Mouse (Mus musculus): ENCODE data around the gene Ttc39a.

Gene Ttc39a

GRCm38 (mm10) chr4:109420138-109420795 lies 13.8 kb downstream of the Ttc39a start:
- no peak for DNase-seq (ENCODE audit: low read depth, low spot score)

GRCm38 (mm10) chr4:109421608-109422007 lies 15.2 kb downstream of the Ttc39a start:
- no peak for DNase-seq (ENCODE audit: low read depth, low spot score)

- DNase-seq (ENCODE audit: low read depth, low spot score) = no peak
Observed at GRCm38 (mm10) chr4:109422436-109422835, 16.0 kb downstream of the Ttc39a start.

- DNase-seq (ENCODE audit: low read depth, low spot score) = no peak
Observed at GRCm38 (mm10) chr4:109423438-109423837, 17.0 kb downstream of the Ttc39a start.

GRCm38 (mm10) chr4:109427058-109427457 lies 20.6 kb downstream of the Ttc39a start:
- DNase-seq (ENCODE audit: low read depth, low spot score) = no peak

- no peak for DNase-seq (ENCODE audit: low read depth, low spot score)
Observed at GRCm38 (mm10) chr4:109430250-109430649, 23.8 kb downstream of the Ttc39a start.

- peak; percentile 34 for DNase-seq (ENCODE audit: low read depth, low spot score)
Observed at GRCm38 (mm10) chr4:109430854-109431253, 24.4 kb downstream of the Ttc39a start.

- DNase-seq (ENCODE audit: low read depth, low spot score) = no peak
Observed at GRCm38 (mm10) chr4:109432668-109433375, 26.4 kb downstream of the Ttc39a start.

- DNase-seq (ENCODE audit: low read depth, low spot score) = peak; percentile 51
Observed at GRCm38 (mm10) chr4:109433641-109434040, 27.2 kb downstream of the Ttc39a start.

GRCm38 (mm10) chr4:109434256-109434655 lies 27.8 kb downstream of the Ttc39a start:
- no peak for DNase-seq (ENCODE audit: low read depth, low spot score)

GRCm38 (mm10) chr4:109437913-109438878 lies 31.8 kb downstream of the Ttc39a start:
- peak; percentile 68 for DNase-seq (ENCODE audit: low read depth, low spot score)

GRCm38 (mm10) chr4:109439101-109439500 lies 32.7 kb downstream of the Ttc39a start:
- DNase-seq (ENCODE audit: low read depth, low spot score) = no peak

- peak; percentile 21 for DNase-seq (ENCODE audit: low read depth, low spot score)
Observed at GRCm38 (mm10) chr4:109439825-109440248, 33.4 kb downstream of the Ttc39a start.

GRCm38 (mm10) chr4:109440381-109440780 lies 34.0 kb downstream of the Ttc39a start:
- DNase-seq (ENCODE audit: low read depth, low spot score) = no peak

GRCm38 (mm10) chr4:109441000-109441399 lies 34.6 kb downstream of the Ttc39a start:
- no peak for DNase-seq (ENCODE audit: low read depth, low spot score)

GRCm38 (mm10) chr4:109442126-109442525 lies 35.7 kb downstream of the Ttc39a start:
- DNase-seq (ENCODE audit: low read depth, low spot score) = no peak

- DNase-seq (ENCODE audit: low read depth, low spot score) = no peak
Observed at GRCm38 (mm10) chr4:109442649-109443048, 36.2 kb downstream of the Ttc39a start.

GRCm38 (mm10) chr4:109444471-109444870 lies 38.0 kb downstream of the Ttc39a start:
- DNase-seq (ENCODE audit: low read depth, low spot score) = no peak

GRCm38 (mm10) chr4:109444951-109445350 lies 38.5 kb downstream of the Ttc39a start:
- DNase-seq (ENCODE audit: low read depth, low spot score) = no peak

- DNase-seq (ENCODE audit: low read depth, low spot score) = no peak
Observed at GRCm38 (mm10) chr4:109445397-109445796, 39.0 kb downstream of the Ttc39a start.

GRCm38 (mm10) chr4:109445956-109446355 lies 39.5 kb downstream of the Ttc39a start:
- no peak for DNase-seq (ENCODE audit: low read depth, low spot score)

- DNase-seq (ENCODE audit: low read depth, low spot score) = no peak
Observed at GRCm38 (mm10) chr4:109448531-109448930, 42.1 kb downstream of the Ttc39a start.

All from skeletal muscle tissue, adult 2 months (tissue).